Mouse (Mus musculus) layer of hippocampus, adult 11-12 months (tissue): Measurements from ENCODE around the gene Gm8298.
"Not testable (repeated sequence)": the region's sequence is repeated elsewhere in the genome, so short reads cannot be mapped to it uniquely, and the experiment has no call there.

Experiments used
- DNase-seq: peaks from one replicate; pipeline ENCODE4 v3.0.0; 2022; ENCODE audit warnings: low spot score

The Gm8298 gene

GRCm38 (mm10) chr3:59860751-59861150, at the start of gene Gm8298:
Gene Gm8298, plus strand, starts transcription at chr3:59861051.
- no peak for DNase-seq

GRCm38 (mm10) chr3:59813169-59813568, 47.7 kb upstream of the Gm8298 start:
- DNase-seq, result no peak

GRCm38 (mm10) chr3:59870765-59871164, 9.9 kb downstream of the Gm8298 start:
- peak; percentile 26 for DNase-seq

- DNase-seq, result not testable (repeated sequence)
These were observed 16.8 kb downstream of the Gm8298 start for GRCm38 (mm10) chr3:59877601-59878000.

GRCm38 (mm10) chr3:59879801-59880554, 19.1 kb downstream of the Gm8298 start:
- DNase-seq, result not testable (repeated sequence)

GRCm38 (mm10) chr3:59893276-59893675, 32.4 kb downstream of the Gm8298 start:
- no peak for DNase-seq

- no peak for DNase-seq
These were observed 64.1 kb downstream of the Gm8298 start, which contains the start of gene C130079G13Rik for GRCm38 (mm10) chr3:59924914-59925313. Gene C130079G13Rik, plus strand, starts transcription at chr3:59925214.
